Mouse (Mus musculus): ENCODE data around the gene Dhx37. TPM values are rescaled to one million over a fixed set of nuclear protein-coding genes. Genes with fewer than 3 reads are reported as not detected.
A peak's percentile ranks its signal among the peaks of the same experiment; 100 is the strongest.

Dhx37 gene
- 10 to 100 TPM; 10.8 to 11.5 TPM for total RNA-seq (2021)
- long read RNA-seq, experiment 1, full-length matches to known transcripts = 9 of 14 reads
- long read RNA-seq, experiment 1, partial matches to known transcripts = 3 of 14 reads
- long read RNA-seq, experiment 1, other reads (novel, unspliced or antisense) = 2 of 14 reads
- long read RNA-seq, experiment 2, full-length matches to known transcripts = 11 of 12 reads
- long read RNA-seq, experiment 2, partial matches to known transcripts = 1 of 12 reads
- long read RNA-seq, experiment 2, other reads (novel, unspliced or antisense) = 0 of 12 reads

DNA sequence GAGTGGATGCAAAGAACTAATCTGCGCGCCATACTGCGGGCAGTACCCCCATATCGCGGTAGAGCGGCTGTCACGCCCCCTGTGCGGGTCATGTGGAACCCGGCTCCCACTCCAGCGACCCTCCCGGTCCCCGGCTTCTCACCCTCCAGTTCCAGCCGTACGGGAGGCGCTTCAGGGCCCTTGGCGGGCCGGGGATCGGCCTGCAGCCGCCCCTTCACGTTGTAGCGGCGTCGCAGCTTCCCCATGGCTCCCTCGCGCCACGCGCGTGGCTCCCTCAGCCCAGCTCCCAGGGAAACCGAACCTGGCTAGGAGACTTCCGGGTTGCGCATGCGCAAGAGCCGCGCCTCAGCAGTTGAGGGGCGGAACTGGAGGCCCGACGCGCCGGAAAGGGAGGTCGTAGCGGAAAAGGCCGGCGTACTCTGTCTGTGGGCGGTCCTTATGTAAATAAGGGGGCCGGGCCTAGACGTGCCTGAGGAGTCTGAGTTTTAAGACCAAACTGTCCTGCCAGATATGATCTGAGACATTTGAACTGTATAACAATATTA, at the start of gene Dhx37:
Dhx37 (minus strand) TSS at position 329 of the 545 bp plus-strand sequence.
- peak; percentile 93 to 94 for DNase-seq
- intact Hi-C loops (cut with DNase I) = no loop called here

GRCm38 (mm10) chr5:125482474-125482873, 48.6 kb upstream of the Dhx37 start:
- intact Hi-C loops (cut with DNase I) = no loop called here
- DNase-seq = no peak

GRCm38 (mm10) chr5:125480434-125481231, 46.7 kb upstream of the Dhx37 start:
- intact Hi-C loops (cut with DNase I) = no loop called here
- no peak for DNase-seq

GRCm38 (mm10) chr5:125479376-125479775, 45.5 kb upstream of the Dhx37 start:
- no peak for DNase-seq
- intact Hi-C loops (cut with DNase I) = no loop called here

GRCm38 (mm10) chr5:125478037-125478436, 44.1 kb upstream of the Dhx37 start:
- no peak for DNase-seq
- intact Hi-C loops (cut with DNase I) = no loop called here

DNA sequence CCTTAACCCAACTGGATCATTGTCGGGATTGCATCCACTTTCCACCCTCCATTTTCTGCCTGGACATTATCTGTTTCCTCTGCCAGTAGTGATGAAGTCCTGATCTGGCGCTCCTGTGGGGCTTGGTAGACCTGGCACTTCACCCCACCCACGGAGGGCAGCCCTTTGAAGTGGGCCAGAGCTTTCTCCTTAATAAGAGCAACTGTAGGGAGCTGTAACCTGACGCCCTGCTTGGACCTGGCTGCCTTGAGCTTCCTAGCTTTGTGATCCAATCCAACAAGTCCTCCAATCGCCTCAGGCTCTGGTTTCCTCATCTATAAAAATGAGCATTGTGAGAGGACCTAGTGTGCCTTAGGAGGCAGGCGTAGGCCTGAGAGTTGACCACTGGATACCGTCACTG, 43.6 kb upstream of the Dhx37 start:
- intact Hi-C loops (cut with DNase I) = no loop called here

GRCm38 (mm10) chr5:125476799-125477198, 42.9 kb upstream of the Dhx37 start:
- intact Hi-C loops (cut with DNase I) = no loop called here
- no peak for DNase-seq

More for the DNA sequence above, 43.6 kb upstream of the Dhx37 start:
- no peak for DNase-seq

DNA sequence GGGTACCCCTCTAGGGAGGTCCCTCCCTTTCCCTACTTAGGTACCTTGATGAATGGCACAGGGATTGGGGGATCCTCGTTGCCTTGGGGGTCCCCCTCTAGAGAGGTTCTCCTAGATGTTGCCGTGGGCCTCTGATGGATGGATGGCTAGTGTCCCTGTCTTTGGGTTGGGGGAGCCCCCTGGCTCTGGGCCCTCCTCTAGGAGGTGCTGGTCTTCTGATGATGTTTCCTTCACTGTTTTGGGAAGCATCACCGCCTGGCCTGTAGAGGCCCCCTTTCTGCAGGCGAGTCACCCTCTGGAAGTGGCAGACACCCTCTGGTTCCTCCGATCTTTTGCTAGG, 42.3 kb upstream of the Dhx37 start:
- DNase-seq = no peak
- intact Hi-C loops (cut with DNase I) = no loop called here

DNA sequence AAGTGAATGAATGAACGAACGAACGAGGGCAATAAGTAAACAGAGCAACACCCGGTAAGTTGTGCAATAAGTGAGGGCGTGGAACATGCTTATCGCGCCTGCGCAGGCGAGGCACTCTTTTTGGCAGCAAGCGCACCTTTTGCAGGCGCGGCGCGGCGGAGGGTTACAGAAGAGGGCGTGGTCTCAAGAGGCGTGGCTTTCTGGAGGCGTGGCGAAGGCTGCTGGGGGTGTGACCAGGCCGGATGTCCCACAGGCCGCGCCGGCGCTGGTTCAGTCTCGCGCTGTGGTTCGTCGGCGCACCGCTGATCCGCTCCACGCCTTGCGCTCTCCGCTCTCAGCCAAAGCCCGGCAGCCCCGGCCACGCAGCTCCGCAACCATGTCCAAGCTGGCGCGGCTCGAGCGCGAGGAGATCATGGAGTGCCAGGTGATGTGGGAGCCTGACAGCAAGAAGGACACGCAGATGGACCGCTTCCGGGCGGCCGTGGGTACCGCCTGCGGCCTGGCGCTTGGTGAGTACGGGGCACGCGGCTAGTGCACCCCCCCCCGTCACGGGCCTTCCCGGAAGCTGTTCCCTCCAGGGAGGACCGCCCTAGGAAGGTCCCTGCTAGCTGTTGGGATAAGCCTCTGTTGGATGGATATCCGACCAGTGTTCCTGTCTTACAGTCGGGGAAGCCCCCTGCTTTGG, 41.8 kb upstream of the Dhx37 start, which contains the start of gene Aacs:
Aacs (plus strand) TSS at position 214 of the 685 bp plus-strand sequence.
- peak; percentile 97 to 99 for DNase-seq
- intact Hi-C loops (cut with DNase I) = no loop called here

GRCm38 (mm10) chr5:125475030-125475429, 41.1 kb upstream of the Dhx37 start:
- DNase-seq = no peak
- intact Hi-C loops (cut with DNase I) = no loop called here

GRCm38 (mm10) chr5:125472796-125473475, 39.0 kb upstream of the Dhx37 start:
- intact Hi-C loops (cut with DNase I) = no loop called here
- no peak for DNase-seq

DNA sequence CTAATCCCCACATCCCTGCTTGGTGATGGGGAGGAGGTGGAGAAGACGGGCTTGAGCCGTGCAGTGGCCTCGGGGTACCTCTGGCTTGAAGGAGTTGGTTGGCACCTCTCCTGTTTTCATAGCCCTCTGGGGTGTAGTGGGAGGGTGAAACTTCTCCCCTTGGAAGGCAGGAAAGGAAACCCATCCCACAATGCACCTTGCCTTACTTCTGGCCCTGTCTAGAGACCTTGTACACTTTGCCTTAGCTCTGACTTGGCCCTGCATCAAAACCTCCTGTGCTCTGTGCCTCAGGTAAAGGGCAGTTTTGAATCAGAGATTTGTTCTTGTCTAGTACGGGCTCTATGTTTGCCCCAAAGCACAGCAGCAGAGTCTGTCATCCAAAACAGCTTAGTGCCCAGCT, 36.8 kb upstream of the Dhx37 start:
- intact Hi-C loops (cut with DNase I) = no loop called here

GRCm38 (mm10) chr5:125467261-125467660, 33.3 kb upstream of the Dhx37 start:
- intact Hi-C loops (cut with DNase I) = no loop called here
- no peak for DNase-seq

More for the DNA sequence above, 36.8 kb upstream of the Dhx37 start:
- DNase-seq = no peak

DNA sequence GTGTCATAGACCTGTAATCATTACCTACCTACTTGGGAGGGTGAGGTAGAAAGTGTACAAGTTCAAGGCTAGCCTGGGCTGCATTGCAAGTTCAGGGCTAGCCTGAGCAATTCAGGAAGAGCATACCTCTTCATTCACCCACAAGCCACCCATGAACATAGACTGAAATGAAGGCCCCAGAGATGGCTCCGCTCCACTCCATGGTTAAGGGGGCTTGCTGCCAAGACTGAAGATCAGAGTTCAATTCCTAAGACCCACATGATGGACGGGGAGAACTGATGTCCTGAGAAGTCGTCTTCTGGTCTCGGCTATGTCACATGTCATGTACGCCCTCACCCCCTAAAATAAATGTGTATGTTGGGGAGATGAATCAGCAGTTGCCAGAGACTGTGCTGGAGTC, 32.6 kb upstream of the Dhx37 start:
- intact Hi-C loops (cut with DNase I) = no loop called here
- no peak for DNase-seq

DNA sequence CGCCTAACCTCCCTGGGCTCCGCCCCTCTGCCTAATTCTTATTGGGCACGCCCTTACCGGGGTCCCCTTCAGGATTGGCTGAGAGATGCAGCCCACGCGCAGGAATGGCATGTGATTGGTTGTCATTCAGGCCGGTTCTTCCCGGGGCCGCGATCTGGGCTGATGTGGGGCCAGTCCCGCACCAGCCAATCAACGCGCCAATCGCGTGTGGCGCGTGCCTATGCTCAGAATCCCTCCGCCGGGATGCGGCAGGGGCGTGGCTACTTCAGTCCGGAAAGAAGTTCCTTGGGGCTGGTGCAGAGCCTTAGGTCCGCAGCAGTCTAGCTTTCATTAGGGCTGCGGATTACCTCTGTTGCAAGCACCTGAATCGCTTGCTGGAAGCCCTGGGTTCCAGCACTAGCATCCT, 31.8 kb upstream of the Dhx37 start:
- intact Hi-C loops (cut with DNase I) = no loop called here
- peak; percentile 89 to 92 for DNase-seq

GRCm38 (mm10) chr5:125465192-125465591, 31.3 kb upstream of the Dhx37 start:
- intact Hi-C loops (cut with DNase I) = no loop called here

GRCm38 (mm10) chr5:125461868-125462445, 28.0 kb upstream of the Dhx37 start:
- DNase-seq = peak; percentile 46 to 64
- intact Hi-C loops (cut with DNase I) = loop anchor here (2.0 to 5.0 kb wide), 2 partner anchors 50 to 77 kb away; no protein-coding TSS in a partner anchor

More at GRCm38 (mm10) chr5:125465192-125465591, 31.3 kb upstream of the Dhx37 start:
- no peak for DNase-seq

GRCm38 (mm10) chr5:125460574-125460973, 26.7 kb upstream of the Dhx37 start:
- DNase-seq = no peak
- intact Hi-C loops (cut with DNase I) = loop anchor here (5.0 kb wide), 1 partner anchor 48 kb away; no protein-coding TSS in a partner anchor

DNA sequence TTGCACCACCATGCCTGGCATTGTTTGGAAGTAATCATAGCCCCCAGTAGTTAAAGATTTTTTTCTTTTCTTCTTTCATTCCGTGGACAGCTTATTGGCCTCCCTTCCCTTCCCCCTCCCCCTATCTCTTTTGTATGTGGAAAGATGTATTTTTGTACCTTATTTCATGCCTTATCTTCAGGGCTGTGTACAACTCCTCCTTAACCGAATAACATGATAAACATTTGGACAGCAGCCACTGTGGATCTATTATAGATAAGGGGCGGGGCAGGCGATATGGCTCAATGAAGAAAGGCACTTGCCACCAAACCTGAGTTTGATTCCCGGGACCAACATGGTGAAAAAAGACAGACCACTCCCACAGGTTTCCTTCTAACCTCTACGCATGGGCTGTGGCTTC, 23.6 kb upstream of the Dhx37 start:
- intact Hi-C loops (cut with DNase I) = no loop called here
- no peak for DNase-seq

- intact Hi-C loops (cut with DNase I) = no loop called here
- no peak for DNase-seq
Observed at GRCm38 (mm10) chr5:125456100-125456499, 22.2 kb upstream of the Dhx37 start.

Measured in heart, postnatal 14 days (tissue).